Comparison of ENCODE assay signal across 8 mouse cellular contexts in genomic region chr5:136953015-136953414, GRCm38 (mm10). TPM values are rescaled to one million over a fixed set of nuclear protein-coding genes. Genes with fewer than 3 reads are reported as not detected.
DNase-seq lines count a peak whose midpoint lies in the region; ATAC-seq and TF ChIP-seq lines count a peak whose summit lies in the region.

Gene Fis1, plus strand, starts transcription at chr5:136953275.

- 0 out of 2 replicates have a peak, but pooled peaks cover 2% of the 10 kb centered on the region for H3K36me3 ChIP-seq in embryonic facial prominence, embryonic 15.5 days
- no peaks in the 10 kb centered on the region for H3K36me3 ChIP-seq in kidney, embryonic 14.5 days (ENCODE audit: control insufficient read depth, insufficient read depth, low read length)
- peaks cover 9% of the 10 kb centered on the region; the same call in 1 of the 2 replicates for H3K36me3 ChIP-seq in limb, embryonic 15.5 days

- peak within 1 kb of the TSS; percentile 53; the same call in 1 of the 2 replicates for H3K27ac ChIP-seq in bone marrow, adult 2 months (ENCODE audit: control insufficient read depth, insufficient read depth, low read depth, low read length, poor library complexity)
- peak within 1 kb of the TSS; percentile 67; the same call in 1 of the 2 replicates for H3K27ac ChIP-seq in embryonic facial prominence, embryonic 15.5 days (replicated peaks)
- no peak within 1 kb of the TSS for H3K27ac ChIP-seq in kidney, embryonic 14.5 days (ENCODE audit: low read depth, low read length)
- H3K27ac ChIP-seq in limb, embryonic 15.5 days = peak within 1 kb of the TSS; percentile 59

- H3K4me3 ChIP-seq in bone marrow, adult 2 months (replicated peaks; ENCODE audit: control insufficient read depth, low read depth, low read length) = peak within 1 kb of the TSS; percentile 72
- H3K4me3 ChIP-seq in embryonic facial prominence, embryonic 15.5 days (replicated peaks) = peak within 1 kb of the TSS; percentile 81
- H3K4me3 ChIP-seq in kidney, embryonic 14.5 days (ENCODE audit: low read length) = peak within 1 kb of the TSS; percentile 67
- peak within 1 kb of the TSS; percentile 70 for H3K4me3 ChIP-seq in limb, embryonic 15.5 days

- H3K9ac ChIP-seq in embryonic facial prominence, embryonic 15.5 days = peak within 1 kb of the TSS; percentile 53
- peak within 1 kb of the TSS; percentile 87 for H3K9ac ChIP-seq in kidney, embryonic 14.5 days (ENCODE audit: low read depth, low read length)
- peak within 1 kb of the TSS; percentile 58 for H3K9ac ChIP-seq in limb, embryonic 15.5 days

- peak within 1 kb of the TSS; percentile 65 for H3K4me2 ChIP-seq in embryonic facial prominence, embryonic 15.5 days (replicated peaks)
- H3K4me2 ChIP-seq in kidney, embryonic 14.5 days (replicated peaks; ENCODE audit: low read depth, low read length) = peak within 1 kb of the TSS; percentile 76
- peak within 1 kb of the TSS; percentile 58 for H3K4me2 ChIP-seq in limb, embryonic 15.5 days

- WGBS in bone marrow, adult 2 months = under 1% methylated on average over 23 of the region's 23 CpGs
- under 1% methylated on average over 23 of the region's 23 CpGs for WGBS in embryonic facial prominence, embryonic 15.5 days
- WGBS in kidney, embryonic 14.5 days = under 1% methylated on average over 23 of the region's 23 CpGs
- under 1% methylated on average over 23 of the region's 23 CpGs for WGBS in limb, embryonic 15.5 days

- no peak for TF ChIP-seq CTCF in bone marrow, adult 2 months (IDR thresholded peaks at IDR 0.05; ENCODE audit: control insufficient read depth, insufficient read depth, low read length)

- no peaks in the 10 kb centered on the region for H3K27me3 ChIP-seq in embryonic facial prominence, embryonic 15.5 days
- no peaks in the 10 kb centered on the region for H3K27me3 ChIP-seq in kidney, embryonic 14.5 days (ENCODE audit: control insufficient read depth, insufficient read depth, low read length)
- H3K27me3 ChIP-seq in limb, embryonic 15.5 days = no peaks in the 10 kb centered on the region

- peak; percentile 99 for ATAC-seq in embryonic facial prominence, embryonic 15.5 days (ENCODE audit: insufficient number of reproducible peaks, low FRiP score, low TSS enrichment, low read depth)
- peak; percentile 100 for ATAC-seq in kidney, embryonic 14.5 days (ENCODE audit: low FRiP score, low TSS enrichment)
- ATAC-seq in limb, embryonic 15.5 days (ENCODE audit: insufficient number of reproducible peaks, low FRiP score, low TSS enrichment, low read depth) = peak; percentile 95

- no peaks in the 10 kb centered on the region for H3K9me3 ChIP-seq in embryonic facial prominence, embryonic 15.5 days (replicated peaks)
- H3K9me3 ChIP-seq in kidney, embryonic 14.5 days (ENCODE audit: control insufficient read depth, low read length) = no peaks in the 10 kb centered on the region
- no peaks in the 10 kb centered on the region for H3K9me3 ChIP-seq in limb, embryonic 15.5 days

- no peaks in the 10 kb centered on the region; the same call in 1 of the 2 replicates for H3K4me1 ChIP-seq in bone marrow, adult 2 months (ENCODE audit: control insufficient read depth, insufficient read depth, low read length)
- H3K4me1 ChIP-seq in embryonic facial prominence, embryonic 15.5 days = peaks cover 19% of the 10 kb centered on the region
- peaks cover 8% of the 10 kb centered on the region; the same call in 1 of the 2 replicates for H3K4me1 ChIP-seq in kidney, embryonic 14.5 days (ENCODE audit: control insufficient read depth, insufficient read depth, low read length)
- peaks cover 13% of the 10 kb centered on the region for H3K4me1 ChIP-seq in limb, embryonic 15.5 days

- TF ChIP-seq POLR2A in bone marrow, adult 2 months (IDR thresholded peaks at IDR 0.05; ENCODE audit: borderline replicate concordance, control insufficient read depth, low read depth, low read length) = peak; percentile 20; the same call in 1 of the 2 replicates

- peak; percentile 98 for DNase-seq in 416B (ENCODE audit: low read depth)
- peak; percentile 97 for DNase-seq in heart, adult 9 months (ENCODE audit: low spot score in 2 of 2)
- peak; percentile 71 to 77 for DNase-seq in monocyte, adult 2 months (ENCODE audit: low read depth in 1 of 2, low spot score in 2 of 2)
- peak; percentile 80 to 86 for DNase-seq in spleen, postnatal 36 days (ENCODE audit: low spot score in 2 of 2)

RNA-seq across cellular contexts. Expression of gene Fis1, which starts in this region (rescaled TPM):
- 179 and 211 TPM in 2 replicates for polyA plus RNA-seq in bone marrow, adult 2 months (2011; ENCODE audit: insufficient read depth, insufficient read length, low replicate concordance, missing spikeins)
- 246 and 256 TPM in 2 replicates for polyA plus RNA-seq in embryonic facial prominence, embryonic 15.5 days (2015; fragmentation: Nextera tagmentation; extraction: Ambion mirVana)
- 333 and 398 TPM in 2 replicates for polyA plus RNA-seq in kidney, embryonic 14.5 days (2014; fragmentation: Nextera tagmentation; extraction: Ambion mirVana)
- 228 and 240 TPM in 2 replicates for polyA plus RNA-seq in limb, embryonic 15.5 days (2015; fragmentation: Nextera tagmentation; extraction: Ambion mirVana)
